Mouse (Mus musculus): ENCODE results near the gene Olfr545. TPM values are rescaled to one million over a fixed set of nuclear protein-coding genes. Genes with fewer than 3 reads are reported as not detected.
"Not testable (repeated sequence)": the region's sequence is repeated elsewhere in the genome, so short reads cannot be mapped to it uniquely, and the experiment has no call there.

The Olfr545 gene
- total and polyA plus RNA-seq, 3 experiments, result not detected

DNA sequence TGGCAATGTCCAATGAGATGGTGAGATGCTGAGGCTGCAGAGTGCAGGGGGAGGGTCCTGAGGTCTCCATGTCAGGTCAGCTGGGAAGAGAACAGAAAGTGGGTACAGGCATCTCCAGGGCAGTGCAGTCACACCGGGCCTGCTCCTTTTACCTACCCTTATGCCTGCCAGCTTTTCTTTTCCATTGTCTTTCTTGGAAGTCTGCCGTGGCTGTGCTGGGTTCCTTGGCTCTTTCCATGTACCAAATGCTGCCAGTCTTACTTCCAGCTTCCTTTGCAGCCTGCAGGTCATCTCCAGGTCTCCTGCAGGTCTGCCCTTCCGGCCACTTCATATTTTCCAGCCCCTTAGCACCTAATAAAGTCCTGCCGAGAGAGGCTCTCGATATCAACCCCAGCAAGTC, 2.6 kb upstream of the Olfr545 start:
- dilution Hi-C loops (cut with MboI; ENCODE audit: extremely low pct_ligation_motif_present, extremely low pct_unique_long_range_greater_than_20kb, low sequenced_read_pairs) (no loop called here), in situ Hi-C loops (cut with MboI; ENCODE audit: low pct_ligation_motif_present, low pct_unique_long_range_greater_than_20kb, low sequenced_read_pairs) (loop anchor here (10.0 to 25.0 kb wide), 2 partner anchors 260 to 413 kb away; partner anchors contain the start of genes Olfr560, Olfr561, Olfr571 and Olfr78)
- no peak for DNase-seq (ENCODE audit: extremely low read depth)

DNA sequence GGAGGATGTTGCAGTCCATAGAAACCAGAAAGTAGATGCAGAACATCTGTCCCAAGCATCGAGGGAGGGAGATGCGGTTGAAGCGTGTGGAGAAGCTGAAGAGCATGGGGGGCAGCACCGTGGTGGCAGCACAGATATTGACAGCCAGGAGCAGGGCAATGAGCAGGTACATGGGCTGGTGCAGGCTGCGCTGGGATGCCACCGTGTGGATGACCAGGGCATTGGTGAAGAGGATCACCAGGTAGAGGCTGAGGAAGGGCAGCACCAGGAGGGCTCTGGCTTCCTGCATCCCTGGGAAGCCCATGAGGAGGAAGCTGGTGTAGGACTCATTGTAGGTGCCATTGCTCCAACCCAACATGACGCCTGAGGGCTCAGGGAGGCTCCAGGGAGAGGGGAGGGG, 5.0 kb downstream of the Olfr545 start:
- H3K36me3 ChIP-seq (replicated peaks in 1 of 2; ENCODE audit: control insufficient read depth in 1 of 2, insufficient read depth in 1 of 2, low read length in 1 of 2); DNase-seq (ENCODE audit: extremely low read depth); H3K27ac ChIP-seq (ENCODE audit: insufficient read depth, low read depth); H3K4me1 ChIP-seq (ENCODE audit: control insufficient read depth in 1 of 2, insufficient read depth in 2 of 2); in situ Hi-C loops (cut with MboI; ENCODE audit: low pct_ligation_motif_present, low pct_unique_long_range_greater_than_20kb, low sequenced_read_pairs); H3K4me2 ChIP-seq (ENCODE audit: insufficient read depth, low read depth, poor library complexity, severe bottlenecking); H3K27me3 ChIP-seq (replicated peaks); H3K79me2 ChIP-seq (replicated peaks; ENCODE audit: control insufficient read depth, extremely low read depth, insufficient read depth, poor library complexity, severe bottlenecking); H3K9me3 ChIP-seq (replicated peaks; ENCODE audit: low read length); H3K4me3 ChIP-seq (replicated peaks in 1 of 3; ENCODE audit: low read depth in 2 of 3, low read length in 2 of 3, poor library complexity in 1 of 3); dilution Hi-C loops (cut with MboI; ENCODE audit: extremely low pct_ligation_motif_present, extremely low pct_unique_long_range_greater_than_20kb, low sequenced_read_pairs); H3K9ac ChIP-seq (ENCODE audit: insufficient read depth, low read depth): not testable (repeated sequence)

More for the DNA sequence above, 2.6 kb upstream of the Olfr545 start:
- H3K9me3 ChIP-seq (replicated peaks; ENCODE audit: low read length), result no peaks in the 10 kb centered on the region
- 0 out of 4 replicates have a peak, but pooled peaks cover 0 to 3% of the 10 kb centered on the region in 2 experiments for H3K4me1 ChIP-seq (ENCODE audit: control insufficient read depth in 1 of 2, insufficient read depth in 2 of 2)
- no peak for TF ChIP-seq ETS1 (conservative IDR thresholded peaks at IDR 0.05; ENCODE audit: low read depth, low read length)
- TF ChIP-seq UBTF (IDR thresholded peaks at IDR 0.05; ENCODE audit: low read depth, low read length), result no peak
- TF ChIP-seq E2F4 (IDR thresholded peaks at IDR 0.05; ENCODE audit: insufficient replicate concordance, low read depth, low read length), result no peak
- no peak for TF ChIP-seq CHD2 (IDR thresholded peaks at IDR 0.05; ENCODE audit: low read length)
- TF ChIP-seq BHLHE40 (IDR thresholded peaks at IDR 0.05; ENCODE audit: low read depth, low read length), result no peak
- no peak for TF ChIP-seq NRF1 (IDR thresholded peaks at IDR 0.05; ENCODE audit: low read depth, low read length)
- no peak for TF ChIP-seq TCF12 (IDR thresholded peaks at IDR 0.05; ENCODE audit: low read depth, low read length)
- no peak for TF ChIP-seq HCFC1 (IDR thresholded peaks at IDR 0.05; ENCODE audit: low read depth, low read length)
- no peak for TF ChIP-seq ZMIZ1 (IDR thresholded peaks at IDR 0.05; ENCODE audit: low read depth, low read length)
- TF ChIP-seq MXI1 (IDR thresholded peaks at IDR 0.05; ENCODE audit: low read depth, low read length), result no peak
- no peak for TF ChIP-seq GABPA (IDR thresholded peaks at IDR 0.05; ENCODE audit: insufficient replicate concordance, low read depth, low read length)
- TF ChIP-seq ELF1 (IDR thresholded peaks at IDR 0.05; ENCODE audit: low read depth, low read length), result no peak
- TF ChIP-seq ZKSCAN1 (IDR thresholded peaks at IDR 0.05; ENCODE audit: borderline replicate concordance, low read depth, low read length), result no peak
- no peak for TF ChIP-seq NELFE (IDR thresholded peaks at IDR 0.05; ENCODE audit: low read depth, low read length)
- no peak for TF ChIP-seq JUN (IDR thresholded peaks at IDR 0.05; ENCODE audit: insufficient read depth, low read depth, low read length)
- no peaks in the 10 kb centered on the region for H3K27me3 ChIP-seq (replicated peaks)
- H3K4me3 ChIP-seq (replicated peaks in 1 of 3; ENCODE audit: low read depth in 2 of 3, low read length in 2 of 3, poor library complexity in 1 of 3), result no peak overlapping the region
- H3K36me3 ChIP-seq (replicated peaks in 1 of 2; ENCODE audit: control insufficient read depth in 1 of 2, insufficient read depth in 1 of 2, low read length in 1 of 2), result no peaks in the 10 kb centered on the region
- no peak overlapping the region for H3K4me2 ChIP-seq (ENCODE audit: insufficient read depth, low read depth, poor library complexity, severe bottlenecking)
- no peak overlapping the region for H3K27ac ChIP-seq (ENCODE audit: insufficient read depth, low read depth)
- H3K9ac ChIP-seq (ENCODE audit: insufficient read depth, low read depth), result no peak overlapping the region
- H3K79me2 ChIP-seq (replicated peaks; ENCODE audit: control insufficient read depth, extremely low read depth, insufficient read depth, poor library complexity, severe bottlenecking), result no peaks in the 10 kb centered on the region

All from CH12.LX (cell line).